ENCODE assay signal across 33 mouse cellular contexts in the genomic region with DNA sequence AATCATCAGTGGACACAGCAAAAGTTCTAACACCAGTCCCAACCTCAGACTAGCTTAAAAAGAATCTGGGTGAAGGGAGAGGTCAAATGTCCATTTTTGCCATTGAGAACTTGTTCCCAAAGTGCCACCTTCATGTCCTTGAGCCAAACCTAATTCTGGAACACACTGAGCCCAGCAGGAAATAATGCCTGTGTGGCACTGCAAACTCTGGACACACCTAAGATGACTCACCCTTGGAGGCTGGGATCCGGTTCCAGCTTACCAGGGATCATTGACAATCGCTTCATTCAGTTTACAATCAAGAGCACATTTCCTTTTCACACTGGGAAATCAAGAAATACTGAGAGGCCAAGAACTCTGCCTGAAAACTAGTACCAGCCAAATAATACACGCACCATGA.
DNase-seq lines count a peak whose midpoint lies in the region; ATAC-seq and TF ChIP-seq lines count a peak whose summit lies in the region.
"Had no signal": no experiment of that assay in that cellular context is flagged by ENCODE, and none has a peak within 500 bp of the region (broad histone marks: within the 10 kb centered on the region; RNA-seq: fewer than 3 reads in every experiment).

No protein-coding gene starts in this region.

- H3K4me2 ChIP-seq in intestine, postnatal 0 days (replicated peaks; ENCODE audit: low read depth), result no peak overlapping the region
- H3K4me2 ChIP-seq in stomach, embryonic 16.5 days (ENCODE audit: low read depth, low read length), result no peak overlapping the region
- H3K4me2 ChIP-seq: embryonic facial prominence, embryonic 12.5 days; forebrain, embryonic 15.5 days; heart, embryonic 12.5 days; hindbrain, embryonic 13.5 days; limb, embryonic 12.5 days; liver, embryonic 11.5 days; midbrain, embryonic 11.5 days; neural tube, embryonic 13.5 days had no signal

- H3K9me3 ChIP-seq in intestine, postnatal 0 days (ENCODE audit: control insufficient read depth), result no peaks in the 10 kb centered on the region
- no peaks in the 10 kb centered on the region for H3K9me3 ChIP-seq in stomach, embryonic 16.5 days (replicated peaks; ENCODE audit: control insufficient read depth, low read length)
- H3K9me3 ChIP-seq: forebrain, embryonic 10.5 days; forebrain, embryonic 15.5 days; hindbrain, embryonic 13.5 days; neural tube, embryonic 13.5 days had no signal

- WGBS in intestine, postnatal 0 days, result 38% methylated on average over 3 of the region's 3 CpGs
- WGBS in stomach, embryonic 16.5 days, result 65% methylated on average over 3 of the region's 3 CpGs

- H3K27me3 ChIP-seq in intestine, postnatal 0 days (replicated peaks; ENCODE audit: control insufficient read depth, insufficient read depth, low read length), result no peaks in the 10 kb centered on the region
- H3K27me3 ChIP-seq in stomach, embryonic 16.5 days (ENCODE audit: control insufficient read depth, insufficient read depth, low read length), result no peaks in the 10 kb centered on the region
- H3K27me3 ChIP-seq: embryonic facial prominence, embryonic 12.5 days; forebrain, embryonic 15.5 days; heart, embryonic 12.5 days; hindbrain, embryonic 13.5 days; limb, embryonic 12.5 days; neural tube, embryonic 13.5 days had no signal

- no peak for TF ChIP-seq CTCF in intestine, postnatal 0 days (IDR thresholded peaks at IDR 0.05; ENCODE audit: low read depth)

- peaks cover 5% of the 10 kb centered on the region; the same call in 1 of the 2 replicates for H3K4me1 ChIP-seq in intestine, postnatal 0 days (replicated peaks; ENCODE audit: control insufficient read depth, insufficient read depth, low read length)
- H3K4me1 ChIP-seq in stomach, embryonic 16.5 days (ENCODE audit: control insufficient read depth, insufficient read depth, low read length), result no peaks in the 10 kb centered on the region
- H3K4me1 ChIP-seq: embryonic facial prominence, embryonic 12.5 days; forebrain, embryonic 10.5 days; forebrain, embryonic 15.5 days; heart, embryonic 12.5 days; hindbrain, embryonic 13.5 days; limb, embryonic 12.5 days; neural tube, embryonic 13.5 days had no signal

- peak; percentile 45 for DNase-seq in 3T3-L1 (ENCODE audit: low read depth, low spot score)
- DNase-seq in NIH3T3 (ENCODE audit: low read depth), result peak; percentile 43
- no peak for DNase-seq in kidney, adult 9 months
- DNase-seq in heart, adult 11 months, result no peak
- DNase-seq: adrenal gland, adult 8-10 months; B cell, adult 2 months; cerebellum, adult 11 months; cerebellum, adult 9-10 months; cerebellum, postnatal 36 days; embryo, embryonic 11 days; gastrocnemius, adult 2 months; gastrocnemius, postnatal 36 days; heart, adult 2 months; heart, postnatal 4 days; kidney, adult 18-20 months; kidney, postnatal 4 days; lung, postnatal 14 days; right cerebral cortex, postnatal 4 days; thymus, postnatal 4 days had no signal

- no peaks in the 10 kb centered on the region for H3K36me3 ChIP-seq in intestine, postnatal 0 days (ENCODE audit: control insufficient read depth, insufficient read depth)
- H3K36me3 ChIP-seq in stomach, embryonic 16.5 days (ENCODE audit: control insufficient read depth, insufficient read depth, low read length), result no peaks in the 10 kb centered on the region
- H3K36me3 ChIP-seq: embryonic facial prominence, embryonic 12.5 days; forebrain, embryonic 10.5 days; forebrain, embryonic 15.5 days; heart, embryonic 12.5 days; hindbrain, embryonic 13.5 days; limb, embryonic 12.5 days; neural tube, embryonic 13.5 days had no signal

- H3K9ac ChIP-seq in intestine, postnatal 0 days (ENCODE audit: low read depth, low read length), result no peak overlapping the region
- no peak overlapping the region for H3K9ac ChIP-seq in stomach, embryonic 16.5 days (ENCODE audit: low read length)
- H3K9ac ChIP-seq: embryonic facial prominence, embryonic 12.5 days; forebrain, embryonic 15.5 days; heart, embryonic 12.5 days; hindbrain, embryonic 13.5 days; limb, embryonic 12.5 days; neural tube, embryonic 13.5 days had no signal

- no peak overlapping the region for H3K4me3 ChIP-seq in intestine, postnatal 0 days (ENCODE audit: low read depth, low read length)
- H3K4me3 ChIP-seq in stomach, embryonic 16.5 days (replicated peaks; ENCODE audit: low read length), result no peak overlapping the region
- H3K4me3 ChIP-seq: embryonic facial prominence, embryonic 12.5 days; forebrain, embryonic 10.5 days; forebrain, embryonic 15.5 days; gastrocnemius, adult 2 months; heart, adult 2 months; heart, embryonic 12.5 days; hindbrain, embryonic 13.5 days; limb, embryonic 12.5 days; neural tube, embryonic 13.5 days had no signal

- H3K27ac ChIP-seq in intestine, postnatal 0 days (ENCODE audit: low read depth, low read length), result no peak overlapping the region
- H3K27ac ChIP-seq in stomach, embryonic 16.5 days (ENCODE audit: low read length), result peak overlapping the region; percentile 71
- H3K27ac ChIP-seq: embryonic facial prominence, embryonic 12.5 days; forebrain, embryonic 10.5 days; forebrain, embryonic 15.5 days; gastrocnemius, adult 2 months; heart, adult 2 months; hindbrain, embryonic 13.5 days; kidney, postnatal 0 days; limb, embryonic 12.5 days; neural tube, embryonic 13.5 days had no signal

- peak; percentile 91 for ATAC-seq in intestine, postnatal 0 days
- ATAC-seq in stomach, embryonic 16.5 days (ENCODE audit: insufficient read depth, low FRiP score), result peak; percentile 82; the same call in 1 of the 2 replicates
- ATAC-seq in megakaryocyte, adult 5-6 weeks (ENCODE audit: poor library complexity, severe bottlenecking), result no peak
- ATAC-seq: forebrain, embryonic 15.5 days; midbrain, embryonic 16.5 days had no signal

Comparison
In these comparisons a context has a peak if more than half of its experiments do, and no peak if none do; other contexts are left out.
1. DNase-seq: peak in 3T3-L1 (single experiment) and NIH3T3 (single experiment); none in kidney, adult 9 months (single experiment) and heart, adult 11 months (single experiment).